Mouse (Mus musculus) forebrain, postnatal 0 days (tissue): Measurements from ENCODE around the gene Cd59b. TPM values are rescaled to one million over a fixed set of nuclear protein-coding genes. Genes with fewer than 3 reads are reported as not detected.
A peak's percentile ranks its signal among the peaks of the same experiment; 100 is the strongest.

Experiments
- ATAC-seq: fragments of 200-750 bp; cut with Nextera tagmentation; 2 replicates; pipeline ENCODE4 v1.8.0; 2017; ENCODE audit warnings: mild to moderate bottlenecking, moderate library complexity
- DNase-seq: peaks from one replicate; pipeline ENCODE4 v3.0.0-alpha.2; 2015
- H3K27ac ChIP-seq: fragments of 300-500 bp; sonication (generic); 2 replicates; pipeline ENCODE4 v1.5.1; 2014; ENCODE audit warnings: low read depth, mild to moderate bottlenecking, antibody characterized with exemption, low read length, moderate library complexity, mixed read lengths
- H3K27me3 ChIP-seq: fragments of 300-500 bp; sonication (generic); 2 replicates; pipeline ENCODE4 v1.6.1; 2014; ENCODE audit warnings: mild to moderate bottlenecking, low read length, mixed read lengths; ENCODE audit not compliant: insufficient read depth
- H3K36me3 ChIP-seq: fragments of 300-500 bp; sonication (generic); 2 replicates; pipeline ENCODE4 v1.6.1; 2014; ENCODE audit warnings: mild to moderate bottlenecking, moderate library complexity; ENCODE audit not compliant: insufficient read depth
- H3K4me1 ChIP-seq: fragments of 300-500 bp; sonication (generic); 2 replicates; pipeline ENCODE4 v1.6.1; 2014; ENCODE audit warnings: antibody characterized with exemption; ENCODE audit not compliant: insufficient read depth
- H3K4me2 ChIP-seq: fragments of 300-500 bp; sonication (generic); 2 replicates; pipeline ENCODE4 v1.6.1; 2014; ENCODE audit warnings: low read depth, mild to moderate bottlenecking, moderate library complexity
- H3K4me3 ChIP-seq: fragments of 300-500 bp; sonication (generic); 2 replicates; pipeline ENCODE4 v1.5.1; 2014; ENCODE audit warnings: low read depth, low read length, mixed read lengths
- H3K9ac ChIP-seq: fragments of 300-500 bp; sonication (generic); 2 replicates; pipeline ENCODE4 v1.6.1; 2014; ENCODE audit warnings: mild to moderate bottlenecking
- H3K9me3 ChIP-seq: fragments of 300-500 bp; sonication (generic); 2 replicates; pipeline ENCODE4 v1.6.1; 2016; ENCODE audit warnings: low read length
- CTCF ChIP-seq: sonication (generic); IDR thresholded peaks from 2 replicates; pipeline ENCODE4 v1.5.1; 2016; ENCODE audit warnings: antibody characterized with exemption, control low read depth, low read depth
- WGBS: fragments of 180-500 bp; shearing (Covaris S2); extraction: QIAGEN DNeasy Blood & Tissue Kit; methylation state at CpG from one replicate; pipeline ENCODE4 v1.1.7; 2014; 5-methylcytosine and 5-hydroxymethylcytosine counted together
- polyA plus RNA-seq: library from polyadenylated mRNA; unstranded; fragments of >200 nt; fragmentation: Nextera tagmentation; extraction: Ambion mirVana; gene quantifications from 2 replicates; pipeline ENCODE4 v1.2.1, GENCODE M21; 2015
- total RNA-seq: library from RNA; depleted of rRNA; stranded (reverse); fragments of >200 nt; gene quantifications from 2 replicates; pipeline ENCODE4 v1.2.3, GENCODE M21; 2014; rRNA removed

Cd59b gene
- total RNA-seq (1.5 TPM in 1 of 2 replicates, not detected in the other), polyA plus RNA-seq (1.5 and 1.6 TPM in 2 replicates)

DNA sequence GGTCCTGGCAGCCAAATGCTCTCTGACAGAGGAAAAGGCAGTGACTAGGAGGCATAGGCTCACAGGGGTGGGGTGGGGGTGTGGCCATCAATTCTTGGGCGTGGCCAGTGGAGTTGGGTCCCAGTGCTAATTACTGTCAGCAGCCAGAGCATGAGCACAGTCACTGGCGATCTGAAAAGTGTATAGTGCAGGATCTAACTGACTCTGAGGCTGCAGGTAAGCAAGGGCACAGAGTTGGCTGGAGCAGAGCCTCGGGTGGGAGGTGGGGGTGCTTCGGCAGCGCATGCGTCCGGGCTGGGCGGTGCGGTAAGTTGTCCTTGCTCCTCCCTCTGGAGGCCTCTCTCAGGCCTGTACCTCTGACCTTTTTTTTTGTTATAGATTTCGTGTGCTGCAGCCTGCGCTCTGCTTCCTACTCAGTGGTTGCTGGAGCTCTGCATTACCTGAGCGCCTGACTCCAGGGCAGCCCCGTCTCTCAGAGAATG is at the start of gene Cd59b:
Gene Cd59b (plus strand): TSS at position 146 of the 482 bp plus-strand sequence.
- no peaks in the 10 kb centered on the region for H3K9me3 ChIP-seq
- H3K27ac ChIP-seq, result no peak within 1 kb of the TSS
- peak; percentile 40 for DNase-seq
- peak within 1 kb of the TSS; percentile 47 for H3K4me2 ChIP-seq
- H3K36me3 ChIP-seq, result no peaks in the 10 kb centered on the region
- peak within 1 kb of the TSS; percentile 22 for H3K4me3 ChIP-seq
- ATAC-seq, result peak; percentile 75
- no peaks in the 10 kb centered on the region for H3K4me1 ChIP-seq
- TF ChIP-seq CTCF, result no peak
- H3K27me3 ChIP-seq, result no peaks in the 10 kb centered on the region
- peak within 1 kb of the TSS; percentile 19 for H3K9ac ChIP-seq
- 7% methylated on average over 13 of the region's 13 CpGs for WGBS

DNA sequence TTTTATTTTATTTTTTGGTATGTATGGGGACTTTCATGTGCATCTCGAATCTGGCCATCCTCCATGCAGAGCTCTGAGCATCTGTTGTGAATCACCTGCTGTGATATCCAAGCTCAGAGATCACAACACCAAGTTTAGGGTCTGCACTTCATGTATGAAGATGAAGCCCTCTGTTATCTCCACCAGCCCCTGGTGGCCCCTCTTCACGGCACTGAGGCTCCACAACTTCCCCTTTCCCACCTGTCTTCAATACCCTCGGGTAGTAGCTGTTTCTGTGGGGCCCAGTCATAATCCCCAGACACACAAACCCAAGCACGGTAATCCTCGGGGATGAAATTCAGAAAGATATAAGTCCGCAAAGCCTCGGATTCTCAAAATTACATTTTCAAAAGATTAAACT is 46.6 kb upstream of the Cd59b start:
- Histone ChIP-seq H3K27me3 (no peaks in the 10 kb centered on the region), H3K4me3 (no peak overlapping the region), H3K4me2 (no peak overlapping the region), H3K36me3 (no peaks in the 10 kb centered on the region), H3K4me1 (no peaks in the 10 kb centered on the region), H3K9ac (no peak overlapping the region), H3K27ac (no peak overlapping the region), H3K9me3 (no peaks in the 10 kb centered on the region)
- ATAC-seq (no peak), DNase-seq (no peak)
- 88% methylated on average over 7 of the region's 7 CpGs for WGBS
- no peak for TF ChIP-seq CTCF

DNA sequence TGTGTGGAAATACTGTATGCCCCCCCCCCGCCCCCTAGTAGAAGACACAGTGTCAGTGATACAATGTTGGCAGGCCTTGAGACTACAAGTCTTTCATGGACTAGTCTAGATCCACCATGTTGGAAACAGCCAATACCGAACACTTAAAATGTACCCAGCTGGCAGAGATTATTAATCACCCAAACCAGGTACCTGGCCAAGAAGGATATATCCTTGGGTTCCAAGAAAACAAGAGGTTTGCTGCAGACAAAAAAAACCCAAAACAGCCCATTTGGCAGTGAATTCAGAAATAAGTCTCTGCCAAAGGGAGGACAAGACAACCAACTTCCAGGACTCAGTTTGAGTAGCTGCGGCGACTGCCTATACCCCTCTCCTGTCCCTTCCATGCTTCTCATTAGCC is 45.0 kb upstream of the Cd59b start:
- Histone ChIP-seq H3K9ac (no peak overlapping the region), H3K27me3 (no peaks in the 10 kb centered on the region), H3K36me3 (no peaks in the 10 kb centered on the region), H3K4me1 (peaks cover 8% of the 10 kb centered on the region), H3K4me3 (no peak overlapping the region), H3K9me3 (no peaks in the 10 kb centered on the region), H3K27ac (no peak overlapping the region), H3K4me2 (no peak overlapping the region)
- ATAC-seq (no peak), DNase-seq (no peak)
- 88% methylated on average over 4 of the region's 4 CpGs for WGBS
- TF ChIP-seq CTCF, result no peak

DNA sequence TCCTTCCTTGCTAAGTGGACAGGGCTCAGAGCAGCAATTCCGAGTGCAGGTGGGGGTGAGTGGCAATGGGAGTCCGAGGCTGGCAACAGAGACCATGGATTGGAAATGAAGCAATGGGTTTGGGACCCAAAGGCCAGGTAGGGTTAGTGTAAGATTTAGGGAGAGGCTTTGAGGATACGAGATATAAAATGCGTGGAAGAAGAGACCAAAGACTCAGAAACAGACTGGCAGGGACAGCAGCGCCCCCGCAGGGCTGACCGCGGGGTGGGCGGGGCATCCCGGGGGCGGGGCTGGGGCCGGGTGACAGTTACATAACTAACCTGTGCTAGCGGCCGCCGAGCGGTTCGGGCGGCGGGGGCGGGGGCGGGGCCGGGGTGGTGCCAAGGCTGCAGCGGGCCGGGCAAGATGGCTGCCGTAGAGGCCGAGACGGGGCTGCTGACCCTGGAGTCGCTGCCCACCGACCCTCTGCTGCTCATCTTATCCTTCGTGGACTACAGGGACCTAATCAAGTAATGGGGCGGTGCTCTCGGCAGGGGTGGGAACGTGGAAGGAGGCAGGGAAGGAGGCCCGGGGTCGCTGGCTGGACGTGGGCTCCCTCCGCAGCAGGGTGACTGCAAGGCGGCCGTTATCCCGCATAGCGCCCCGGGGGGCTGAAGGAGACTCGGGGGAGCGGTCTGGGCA is 42.1 kb upstream of the Cd59b start, which contains the start of gene Fbxo3:
Gene Fbxo3 (plus strand): TSS at position 264 of the 681 bp plus-strand sequence.
- H3K4me2 ChIP-seq, result peak within 1 kb of the TSS; percentile 87
- WGBS, result 2% methylated on average over 41 of the region's 44 CpGs
- DNase-seq (peak; percentile 73), ATAC-seq (peak; percentile 94)
- no peaks in the 10 kb centered on the region for H3K9me3 ChIP-seq
- H3K4me1 ChIP-seq, result peaks cover 10% of the 10 kb centered on the region
- peak; percentile 29; the same call in 1 of the 2 replicates for TF ChIP-seq CTCF
- peak within 1 kb of the TSS; percentile 67 for H3K4me3 ChIP-seq
- H3K27me3 ChIP-seq, result no peaks in the 10 kb centered on the region
- peak within 1 kb of the TSS; percentile 36; the same call in 1 of the 2 replicates for H3K27ac ChIP-seq
- H3K36me3 ChIP-seq, result peaks cover 3% of the 10 kb centered on the region; the same call in 1 of the 2 replicates
- peak within 1 kb of the TSS; percentile 95 for H3K9ac ChIP-seq

DNA sequence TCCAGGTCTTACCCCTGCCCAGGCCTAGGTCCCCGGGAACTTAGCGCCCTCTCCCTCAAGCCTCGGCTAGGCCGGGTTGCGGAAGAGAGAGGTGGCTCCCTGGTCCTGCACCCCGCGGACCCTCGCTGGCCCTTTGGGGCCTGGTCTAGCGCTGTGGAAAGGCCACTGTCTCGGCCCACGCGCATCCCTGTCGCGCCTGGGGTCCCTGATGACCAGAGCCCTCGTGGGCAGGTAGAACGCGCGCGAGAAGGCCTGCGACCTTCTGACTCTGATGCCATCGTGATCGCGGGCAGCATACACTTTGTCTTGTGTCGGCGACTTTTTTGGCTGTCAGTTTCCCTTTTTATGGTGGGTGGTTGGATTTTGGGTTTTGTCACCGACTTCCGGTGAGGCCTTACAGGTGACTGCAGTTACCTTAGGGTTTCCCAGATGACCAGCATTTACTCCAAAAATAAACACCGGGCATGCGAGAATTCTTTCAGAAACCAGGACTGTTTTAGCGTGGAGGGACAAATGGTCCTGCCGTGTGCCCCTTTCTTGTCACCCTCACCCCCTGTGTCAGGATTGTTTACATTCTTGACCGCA is 41.4 kb upstream of the Cd59b start, which contains the start of gene 4931422A03Rik:
Gene 4931422A03Rik (minus strand): TSS at position 223 of the 585 bp plus-strand sequence.
- no peaks in the 10 kb centered on the region for H3K9me3 ChIP-seq
- peak within 1 kb of the TSS; percentile 87 for H3K4me2 ChIP-seq
- H3K27ac ChIP-seq, result peak within 1 kb of the TSS; percentile 36; the same call in 1 of the 2 replicates
- DNase-seq (peak; percentile 27), ATAC-seq (peak; percentile 62)
- peaks cover 10% of the 10 kb centered on the region for H3K4me1 ChIP-seq
- H3K27me3 ChIP-seq, result no peaks in the 10 kb centered on the region
- TF ChIP-seq CTCF, result no peak
- peak within 1 kb of the TSS; percentile 95 for H3K9ac ChIP-seq
- under 1% methylated on average over 32 of the region's 32 CpGs for WGBS
- H3K4me3 ChIP-seq, result peak within 1 kb of the TSS; percentile 67
- H3K36me3 ChIP-seq, result peaks cover 3% of the 10 kb centered on the region; the same call in 1 of the 2 replicates

DNA sequence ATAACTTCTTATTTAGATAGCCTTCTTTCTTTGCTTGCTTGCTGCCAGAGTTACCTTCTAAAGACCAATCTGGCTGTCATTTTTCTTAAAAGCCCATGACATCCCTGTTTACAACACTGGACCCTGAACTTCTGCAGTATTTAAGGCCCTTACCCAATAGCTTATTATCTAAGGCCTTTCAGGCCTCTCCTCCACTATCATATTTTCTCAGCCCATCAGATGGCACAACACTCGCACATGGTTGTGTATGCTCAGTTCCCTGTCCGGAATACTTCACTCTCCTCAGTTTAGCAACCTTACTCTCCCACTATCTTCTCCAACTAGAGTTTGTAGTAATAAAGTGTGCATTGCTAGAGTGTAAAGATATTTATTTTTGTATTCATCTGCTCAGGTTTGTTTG is 40.6 kb upstream of the Cd59b start:
- no peak for TF ChIP-seq CTCF
- no peak for DNase-seq
- no peaks in the 10 kb centered on the region for H3K27me3 ChIP-seq
- no peak overlapping the region for H3K4me3 ChIP-seq
- no peak overlapping the region for H3K9ac ChIP-seq
- peak overlapping the region; percentile 87 for H3K4me2 ChIP-seq
- H3K27ac ChIP-seq, result no peak overlapping the region
- H3K4me1 ChIP-seq, result peaks cover 10% of the 10 kb centered on the region
- no peaks in the 10 kb centered on the region for H3K9me3 ChIP-seq
- WGBS, result 70% methylated on average over 2 of the region's 2 CpGs
- no peak for ATAC-seq
- H3K36me3 ChIP-seq, result peaks cover 7% of the 10 kb centered on the region

DNA sequence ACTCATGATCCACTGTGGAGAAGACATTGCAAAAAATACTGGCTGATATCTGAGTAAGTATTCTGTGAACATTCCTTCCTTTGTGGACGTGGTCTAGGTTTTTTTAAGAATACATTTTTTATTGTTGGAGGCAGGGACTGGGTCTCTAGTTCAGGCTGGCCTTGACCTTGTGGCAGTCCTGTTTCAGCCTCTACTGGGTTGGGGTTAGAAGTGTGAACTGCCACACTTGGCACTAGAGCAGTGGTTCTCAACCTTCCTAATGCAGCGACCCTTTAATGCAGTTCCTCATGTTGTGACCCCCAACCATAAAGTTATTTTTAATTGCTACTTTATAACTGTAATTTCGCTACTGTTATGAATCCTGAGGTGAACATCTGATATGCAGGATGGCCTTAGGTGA is 39.3 kb upstream of the Cd59b start:
- H3K36me3 ChIP-seq, result peaks cover 10% of the 10 kb centered on the region
- no peak overlapping the region for H3K27ac ChIP-seq
- H3K27me3 ChIP-seq, result no peaks in the 10 kb centered on the region
- no peak for ATAC-seq
- TF ChIP-seq CTCF, result no peak
- H3K4me3 ChIP-seq, result no peak overlapping the region
- no peak for DNase-seq
- peaks cover 10% of the 10 kb centered on the region for H3K4me1 ChIP-seq
- no peak overlapping the region for H3K4me2 ChIP-seq
- H3K9ac ChIP-seq, result no peak overlapping the region
- H3K9me3 ChIP-seq, result no peaks in the 10 kb centered on the region
- 90% methylated on average over 3 of the region's 3 CpGs for WGBS
